Mouse (Mus musculus): ENCODE measurements around the gene Clic4. TPM values are rescaled to one million over a fixed set of nuclear protein-coding genes. Genes with fewer than 3 reads are reported as not detected.
A peak's percentile ranks its signal among the peaks of the same experiment; 100 is the strongest.

The Clic4 gene
- polyA plus RNA-seq, 1 experiment: 250 TPM

DNA sequence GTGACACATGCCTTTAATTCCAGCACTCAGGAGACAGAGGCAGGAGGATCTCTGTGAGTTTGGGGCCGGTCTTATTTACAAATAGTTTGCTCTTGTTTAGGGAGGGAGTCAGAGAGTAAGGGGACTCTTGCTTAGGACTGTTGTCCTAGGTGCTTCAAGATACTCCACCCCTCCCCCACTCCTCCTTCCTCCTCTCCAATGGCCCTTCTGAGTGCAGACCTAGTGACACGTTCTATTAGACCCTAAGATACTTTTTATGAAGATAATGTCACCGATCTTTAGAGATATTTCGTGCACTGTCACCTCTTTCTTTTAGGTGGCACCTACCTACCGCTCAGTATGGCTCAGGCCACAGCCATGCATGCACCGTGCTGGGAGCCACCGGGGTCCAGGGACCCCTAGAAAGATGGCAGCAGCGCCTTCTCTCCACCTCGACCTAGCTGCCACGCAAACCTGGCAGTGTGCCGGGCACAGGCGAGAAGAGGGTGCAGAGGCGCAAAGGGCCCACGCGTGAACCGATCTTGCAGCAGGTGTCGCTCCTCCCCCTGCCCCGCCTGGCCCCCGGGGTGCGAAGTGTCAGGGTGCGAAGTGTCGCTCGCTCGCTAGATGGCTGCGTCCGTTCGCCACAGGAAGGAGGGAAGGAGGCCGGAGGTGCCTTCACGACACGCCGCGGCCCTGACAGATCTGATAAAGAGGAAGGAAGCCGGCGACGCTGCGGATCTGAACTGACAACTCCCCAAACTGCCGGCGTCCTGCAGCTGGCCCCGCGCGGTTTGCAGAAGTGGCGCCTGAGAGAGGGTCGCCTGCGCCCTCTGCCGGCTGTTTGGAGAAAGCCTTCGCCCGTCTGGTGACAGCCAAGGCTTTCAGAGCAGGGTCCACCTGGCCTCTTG lies 66.7 kb downstream of the Clic4 start:
- TF ChIP-seq MYOD1 (IDR thresholded peaks at IDR 0.05; ENCODE audit: control insufficient read depth in 1 of 3, insufficient read length in 2 of 3, low read depth in 2 of 3) (peak in 2 of 3 experiments; percentile 42 to 63), TCF3 (IDR thresholded peaks at IDR 0.05; ENCODE audit: insufficient read length, low read depth) (no peak), POLR2AphosphoS2 (IDR thresholded peaks at IDR 0.05; ENCODE audit: insufficient read length, low read depth) (no peak), REST (IDR thresholded peaks at IDR 0.05; ENCODE audit: insufficient read depth, insufficient read length) (no peak), CEBPB (IDR thresholded peaks at IDR 0.05; ENCODE audit: insufficient read depth, poor library complexity, severe bottlenecking) (no peak), SRF (IDR thresholded peaks at IDR 0.05; ENCODE audit: control insufficient read depth, insufficient read length, low read depth) (no peak), E2F4 (IDR thresholded peaks at IDR 0.05; ENCODE audit: insufficient read depth) (peak; percentile 33), MYOG (IDR thresholded peaks at IDR 0.05; ENCODE audit: control insufficient read depth in 1 of 3, insufficient read depth in 1 of 3, insufficient read length in 2 of 3, low read depth in 2 of 3) (peak in 1 of 3 experiments; percentile 68)
- Histone ChIP-seq H3K27me3 (ENCODE audit: control insufficient read depth, insufficient read depth, insufficient read length) (no peaks in the 10 kb centered on the region), H3ac (ENCODE audit: control insufficient read depth, insufficient read length) (peak overlapping the region; percentile 2), H3K36me3 (ENCODE audit: control insufficient read depth, insufficient read depth) (peaks cover under 1% of the 10 kb centered on the region), H3K4me2 (ENCODE audit: low read depth) (peak overlapping the region; percentile 69), H3K4me3 (no peak overlapping the region), H3K79me2 (ENCODE audit: control insufficient read depth, insufficient read depth) (no peaks in the 10 kb centered on the region)

DNA sequence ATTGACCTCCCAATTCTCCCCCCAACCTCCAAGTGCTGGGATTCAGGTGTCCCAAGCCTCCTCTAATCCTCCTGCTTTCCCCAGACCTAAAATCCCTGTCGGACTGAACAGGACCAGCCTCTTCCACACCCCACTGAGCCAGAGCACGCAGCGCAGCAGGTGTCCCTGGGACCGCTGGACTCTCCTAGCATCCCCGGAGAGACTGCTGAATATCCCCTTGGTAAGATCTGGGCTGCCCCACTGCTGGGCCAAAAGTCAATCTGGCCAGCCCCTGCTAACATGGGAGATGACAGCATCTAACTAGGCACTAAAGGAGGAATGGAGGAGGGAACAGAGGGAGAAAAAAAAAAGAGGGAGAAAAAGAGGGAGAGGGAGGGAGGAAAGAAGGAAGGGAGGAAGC lies 67.4 kb downstream of the Clic4 start:
- Histone ChIP-seq H3K4me2 (ENCODE audit: low read depth) (no peak overlapping the region), H3K79me2 (ENCODE audit: control insufficient read depth, insufficient read depth) (no peaks in the 10 kb centered on the region), H3ac (ENCODE audit: control insufficient read depth, insufficient read length) (no peak overlapping the region), H3K27me3 (ENCODE audit: control insufficient read depth, insufficient read depth, insufficient read length) (no peaks in the 10 kb centered on the region), H3K4me3 (no peak overlapping the region), H3K36me3 (ENCODE audit: control insufficient read depth, insufficient read depth) (no peaks in the 10 kb centered on the region)
- TF ChIP-seq MAX (IDR thresholded peaks at IDR 0.05; ENCODE audit: low read depth) (no peak), MYOG (IDR thresholded peaks at IDR 0.05; ENCODE audit: control insufficient read depth in 1 of 3, insufficient read depth in 1 of 3, insufficient read length in 2 of 3, low read depth in 2 of 3) (no peak), TCF12 (IDR thresholded peaks at IDR 0.05; ENCODE audit: insufficient read depth, poor library complexity, severe bottlenecking) (no peak), CEBPB (IDR thresholded peaks at IDR 0.05; ENCODE audit: insufficient read depth, poor library complexity, severe bottlenecking) (no peak), USF1 (IDR thresholded peaks at IDR 0.05; ENCODE audit: low read depth) (no peak), POLR2A (IDR thresholded peaks at IDR 0.05; ENCODE audit: insufficient read length, low read depth) (no peak), SRF (IDR thresholded peaks at IDR 0.05; ENCODE audit: control insufficient read depth, insufficient read length, low read depth) (no peak), MYOD1 (IDR thresholded peaks at IDR 0.05; ENCODE audit: control insufficient read depth in 1 of 3, insufficient read length in 2 of 3, low read depth in 2 of 3) (no peak), POLR2AphosphoS2 (IDR thresholded peaks at IDR 0.05; ENCODE audit: insufficient read length, low read depth) (no peak), TCF3 (IDR thresholded peaks at IDR 0.05; ENCODE audit: insufficient read length, low read depth) (no peak)

DNA sequence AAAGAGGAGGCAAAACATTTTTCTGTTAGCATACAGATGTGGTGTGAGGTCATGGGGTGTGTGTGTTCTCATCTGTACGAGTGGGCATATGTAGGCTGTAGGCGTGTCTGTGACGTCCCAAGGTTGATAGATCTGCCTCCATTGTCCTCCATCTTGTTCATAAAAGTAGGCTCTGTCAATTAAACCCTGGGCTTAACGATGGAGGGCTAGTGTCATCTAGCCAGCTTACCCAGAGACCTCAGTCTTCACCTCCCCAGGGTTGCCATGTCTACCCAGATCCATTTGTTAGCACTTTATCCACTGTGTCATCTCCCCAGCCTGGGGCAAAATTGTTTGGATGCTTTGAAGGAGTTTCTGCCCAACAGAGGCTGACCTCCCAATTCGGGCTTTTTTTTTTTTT lies 67.9 kb downstream of the Clic4 start:
- Histone ChIP-seq H3K36me3 (ENCODE audit: control insufficient read depth, insufficient read depth) (no peaks in the 10 kb centered on the region), H3K4me2 (ENCODE audit: low read depth) (no peak overlapping the region), H3ac (ENCODE audit: control insufficient read depth, insufficient read length) (no peak overlapping the region), H3K4me3 (no peak overlapping the region), H3K27me3 (ENCODE audit: control insufficient read depth, insufficient read depth, insufficient read length) (no peaks in the 10 kb centered on the region), H3K79me2 (ENCODE audit: control insufficient read depth, insufficient read depth) (no peaks in the 10 kb centered on the region)
- TF ChIP-seq MYOD1 (IDR thresholded peaks at IDR 0.05; ENCODE audit: control insufficient read depth in 1 of 3, insufficient read length in 2 of 3, low read depth in 2 of 3) (no peak), MYOG (IDR thresholded peaks at IDR 0.05; ENCODE audit: control insufficient read depth in 1 of 3, insufficient read depth in 1 of 3, insufficient read length in 2 of 3, low read depth in 2 of 3) (no peak), MAX (IDR thresholded peaks at IDR 0.05; ENCODE audit: low read depth) (no peak), SRF (IDR thresholded peaks at IDR 0.05; ENCODE audit: control insufficient read depth, insufficient read length, low read depth) (no peak), TCF12 (IDR thresholded peaks at IDR 0.05; ENCODE audit: insufficient read depth, poor library complexity, severe bottlenecking) (no peak)

DNA sequence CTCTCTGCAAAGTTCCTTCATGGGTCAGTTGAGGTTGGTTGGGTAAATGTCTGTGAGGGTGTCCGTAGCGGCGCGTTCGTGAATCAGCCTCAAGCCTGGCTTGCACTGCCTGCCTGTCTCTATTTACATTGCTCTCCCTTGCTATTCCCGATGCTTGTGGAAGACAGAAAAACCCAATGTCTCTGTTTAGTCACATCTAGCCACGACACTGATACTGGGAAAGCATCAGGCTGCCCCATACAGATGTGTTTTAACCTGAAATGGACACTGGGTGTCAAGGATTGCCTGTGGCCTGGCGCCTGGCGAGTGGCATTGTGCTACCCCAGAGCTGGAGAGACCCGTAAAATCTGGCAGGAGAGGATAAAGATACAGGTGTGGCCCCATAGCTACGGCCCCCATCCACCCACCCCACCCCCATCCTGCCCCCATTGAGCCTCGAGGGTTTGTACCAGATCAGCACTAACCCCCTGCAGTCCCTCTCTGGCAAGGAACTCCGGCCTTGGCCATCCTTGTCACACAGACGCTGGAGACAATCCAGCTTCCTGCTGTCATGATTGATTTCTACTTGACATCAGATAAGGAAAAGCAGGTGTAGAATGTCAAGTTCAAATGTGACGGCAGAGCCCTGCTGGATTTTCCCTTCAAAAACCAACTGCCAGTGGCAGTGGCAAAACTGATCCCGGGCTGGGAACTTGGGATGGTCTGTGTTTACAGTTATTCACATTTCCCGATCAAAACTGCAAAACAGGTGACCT lies 68.6 kb downstream of the Clic4 start:
- peak overlapping the region; percentile 9 for H3K4me3 ChIP-seq
- no peaks in the 10 kb centered on the region for H3K36me3 ChIP-seq (ENCODE audit: control insufficient read depth, insufficient read depth)
- H3K27me3 ChIP-seq (ENCODE audit: control insufficient read depth, insufficient read depth, insufficient read length): no peaks in the 10 kb centered on the region
- H3K79me2 ChIP-seq (ENCODE audit: control insufficient read depth, insufficient read depth): no peaks in the 10 kb centered on the region
- no peak overlapping the region for H3ac ChIP-seq (ENCODE audit: control insufficient read depth, insufficient read length)
- peak overlapping the region; percentile 56 for H3K4me2 ChIP-seq (ENCODE audit: low read depth)
- TF ChIP-seq MAX (IDR thresholded peaks at IDR 0.05; ENCODE audit: low read depth): no peak
- no peak for TF ChIP-seq TCF3 (IDR thresholded peaks at IDR 0.05; ENCODE audit: insufficient read length, low read depth)
- no peak for TF ChIP-seq POLR2AphosphoS2 (IDR thresholded peaks at IDR 0.05; ENCODE audit: insufficient read length, low read depth)
- TF ChIP-seq SRF (IDR thresholded peaks at IDR 0.05; ENCODE audit: control insufficient read depth, insufficient read length, low read depth): no peak

DNA sequence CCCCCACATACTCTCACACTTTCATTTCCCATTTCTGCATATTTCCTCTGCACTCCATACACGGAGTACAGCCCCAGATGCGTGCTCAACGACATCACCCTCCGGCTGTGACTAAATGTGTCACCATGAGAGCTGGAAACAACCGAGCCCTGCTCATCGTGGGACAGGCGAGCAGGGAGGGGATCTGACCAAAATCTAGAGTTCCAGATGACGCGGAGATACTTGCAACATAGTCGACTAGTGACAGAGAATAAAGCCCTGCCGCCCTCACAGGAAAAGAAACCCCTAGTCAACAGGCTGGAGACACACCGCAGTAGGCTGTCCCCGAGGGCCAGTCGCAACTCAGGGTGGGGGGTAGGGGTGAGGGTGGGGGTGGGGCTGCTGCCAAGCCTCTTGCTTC lies 69.3 kb downstream of the Clic4 start:
- H3K27me3 ChIP-seq (ENCODE audit: control insufficient read depth, insufficient read depth, insufficient read length): no peaks in the 10 kb centered on the region
- H3K79me2 ChIP-seq (ENCODE audit: control insufficient read depth, insufficient read depth): no peaks in the 10 kb centered on the region
- H3ac ChIP-seq (ENCODE audit: control insufficient read depth, insufficient read length): no peak overlapping the region
- H3K4me2 ChIP-seq (ENCODE audit: low read depth): peak overlapping the region; percentile 56
- TF ChIP-seq MYOG (IDR thresholded peaks at IDR 0.05; ENCODE audit: control insufficient read depth in 1 of 3, insufficient read depth in 1 of 3, insufficient read length in 2 of 3, low read depth in 2 of 3) (no peak), TCF3 (IDR thresholded peaks at IDR 0.05; ENCODE audit: insufficient read length, low read depth) (no peak), E2F4 (IDR thresholded peaks at IDR 0.05; ENCODE audit: insufficient read depth) (no peak), SRF (IDR thresholded peaks at IDR 0.05; ENCODE audit: control insufficient read depth, insufficient read length, low read depth) (no peak), USF1 (IDR thresholded peaks at IDR 0.05; ENCODE audit: low read depth) (no peak), MAX (IDR thresholded peaks at IDR 0.05; ENCODE audit: low read depth) (no peak), REST (IDR thresholded peaks at IDR 0.05; ENCODE audit: insufficient read depth, insufficient read length) (no peak), CEBPB (IDR thresholded peaks at IDR 0.05; ENCODE audit: insufficient read depth, poor library complexity, severe bottlenecking) (no peak), TCF12 (IDR thresholded peaks at IDR 0.05; ENCODE audit: insufficient read depth, poor library complexity, severe bottlenecking) (no peak), POLR2AphosphoS2 (IDR thresholded peaks at IDR 0.05; ENCODE audit: insufficient read length, low read depth) (no peak), MYOD1 (IDR thresholded peaks at IDR 0.05; ENCODE audit: control insufficient read depth in 1 of 3, insufficient read length in 2 of 3, low read depth in 2 of 3) (no peak)
- peak overlapping the region; percentile 9 for H3K4me3 ChIP-seq
- no peaks in the 10 kb centered on the region for H3K36me3 ChIP-seq (ENCODE audit: control insufficient read depth, insufficient read depth)

All from myocyte (in vitro differentiated cells).